12 mouse cellular contexts compared by ENCODE assay signal in the genomic region with DNA sequence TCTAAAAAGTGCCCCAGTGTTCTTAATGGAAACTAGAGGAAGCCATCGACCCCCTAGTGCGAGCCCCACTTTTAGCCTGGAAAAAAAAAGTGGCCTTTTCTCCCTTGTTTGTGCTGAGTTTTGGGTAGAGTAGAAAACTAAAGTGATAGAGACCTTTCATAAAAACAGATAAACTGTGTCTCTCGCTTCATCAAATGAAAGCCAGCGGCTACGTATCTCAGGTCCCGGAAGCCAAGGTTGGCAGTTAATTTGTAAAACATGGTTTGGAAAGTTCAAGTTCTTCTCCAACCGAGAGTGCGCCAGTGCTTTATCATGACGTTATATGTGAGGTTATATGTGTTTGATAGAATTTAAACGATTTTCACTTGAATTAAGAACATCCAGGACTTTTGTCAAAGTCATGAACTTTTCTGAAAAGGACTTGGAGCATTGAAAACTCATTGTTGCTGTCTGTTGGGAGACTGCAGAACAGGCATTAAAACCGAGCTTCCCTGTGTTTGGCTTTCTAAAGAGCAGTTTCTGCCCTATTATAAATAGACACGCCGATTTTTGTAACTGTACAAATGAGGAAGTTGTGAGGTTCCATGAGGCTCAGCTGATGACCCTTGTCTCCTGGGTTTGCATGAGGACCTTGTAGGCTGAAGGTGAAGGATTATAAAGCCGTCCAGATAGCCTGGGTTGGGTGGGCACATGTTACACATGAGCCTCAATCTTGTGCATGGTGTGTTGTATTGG. TPM values are rescaled to one million over a fixed set of nuclear protein-coding genes. Genes with fewer than 3 reads are reported as not detected.
DNase-seq lines count a peak whose midpoint lies in the region; ATAC-seq and TF ChIP-seq lines count a peak whose summit lies in the region.
"Had no signal": no experiment of that assay in that cellular context is flagged by ENCODE, and none has a peak within 500 bp of the region (broad histone marks: within the 10 kb centered on the region; RNA-seq: fewer than 3 reads in every experiment).

No protein-coding gene starts in this region.

- TF ChIP-seq EP300 in MEL (IDR thresholded peaks at IDR 0.05; ENCODE audit: low read depth in 1 of 2, low read length in 2 of 2): peak; percentile 58 to 59
- no peak for TF ChIP-seq EP300 in liver, embryonic 14.5 days (IDR thresholded peaks at IDR 0.05; ENCODE audit: low read depth)

- no peaks in the 10 kb centered on the region for H3K27me3 ChIP-seq in MEL (ENCODE audit: control insufficient read depth in 1 of 2, insufficient read depth in 2 of 2, low read length in 2 of 2)
- H3K27me3 ChIP-seq in liver, embryonic 14.5 days (ENCODE audit: control insufficient read depth, insufficient read depth, low read length): no peaks in the 10 kb centered on the region
- H3K27me3 ChIP-seq in small intestine, adult 2 months (ENCODE audit: control insufficient read depth, insufficient read depth, low read length): no peaks in the 10 kb centered on the region
- H3K27me3 ChIP-seq in kidney, embryonic 16.5 days (ENCODE audit: insufficient read depth, low read length): peaks cover 27% of the 10 kb centered on the region

- 30% methylated on average over 14 of the region's 14 CpGs for WGBS in liver, embryonic 14.5 days (ENCODE audit: insufficient replicate concordance)
- WGBS in small intestine, adult 2 months: 70% methylated on average over 14 of the region's 14 CpGs
- 87% methylated on average over 14 of the region's 14 CpGs for WGBS in kidney, embryonic 16.5 days

- no peak for TF ChIP-seq RAD21 in MEL (IDR thresholded peaks at IDR 0.05; ENCODE audit: low read depth, low read length)

- no peak for TF ChIP-seq CTCF in MEL (IDR thresholded peaks at IDR 0.05 in 2 of 3, conservative IDR thresholded peaks at IDR 0.05 in 1 of 3; ENCODE audit: control insufficient read depth in 1 of 3, insufficient read depth in 1 of 3, low read depth in 2 of 3, low read length in 3 of 3, poor library complexity in 1 of 3, severe bottlenecking in 1 of 3)
- TF ChIP-seq CTCF in liver, embryonic 14.5 days (IDR thresholded peaks at IDR 0.05; ENCODE audit: low read depth): no peak
- TF ChIP-seq CTCF in small intestine, adult 2 months (IDR thresholded peaks at IDR 0.05; ENCODE audit: extremely low read depth, insufficient read length, insufficient replicate concordance, low read depth, low read length): no peak

- H3K9ac ChIP-seq in MEL (ENCODE audit: control insufficient read depth, low read depth, low read length, poor library complexity, severe bottlenecking): peak overlapping the region; percentile 70
- peak overlapping the region; percentile 59 for H3K9ac ChIP-seq in liver, embryonic 14.5 days (replicated peaks)
- H3K9ac ChIP-seq in kidney, embryonic 16.5 days (replicated peaks; ENCODE audit: low read length): no peak overlapping the region

- H3K4me3 ChIP-seq in MEL (ENCODE audit: control insufficient read depth in 1 of 2, insufficient read depth in 1 of 2, low read depth in 2 of 2, low read length in 2 of 2): peak overlapping the region; percentile 51 to 56
- H3K4me3 ChIP-seq in liver, embryonic 14.5 days (ENCODE audit: insufficient read depth in 1 of 2, low read depth in 2 of 2, low read length in 2 of 2): peak overlapping the region in 1 of 2 experiments; percentile 36; a peak in 2 of 4 replicates
- no peak overlapping the region for H3K4me3 ChIP-seq in small intestine, adult 2 months (ENCODE audit: low read depth, low read length)
- no peak overlapping the region for H3K4me3 ChIP-seq in kidney, embryonic 16.5 days (ENCODE audit: low read length)
- H3K4me3 ChIP-seq: heart, adult 2 months had no signal

- no peaks in the 10 kb centered on the region for H3K9me3 ChIP-seq in MEL (replicated peaks; ENCODE audit: insufficient read depth, low read length)
- no peaks in the 10 kb centered on the region for H3K9me3 ChIP-seq in liver, embryonic 14.5 days (ENCODE audit: control insufficient read depth, low read length)
- no peaks in the 10 kb centered on the region for H3K9me3 ChIP-seq in kidney, embryonic 16.5 days (ENCODE audit: low read length)

- H3K27ac ChIP-seq in MEL (ENCODE audit: control insufficient read depth, low read depth, low read length): peak overlapping the region; percentile 99
- H3K27ac ChIP-seq in liver, embryonic 14.5 days: peak overlapping the region; percentile 5
- H3K27ac ChIP-seq in small intestine, adult 2 months (ENCODE audit: insufficient read depth, low read depth, low read length): peak overlapping the region; percentile 70
- no peak overlapping the region for H3K27ac ChIP-seq in kidney, embryonic 16.5 days (ENCODE audit: low read length)
- H3K27ac ChIP-seq: heart, adult 2 months had no signal

- peaks cover 88% of the 10 kb centered on the region for H3K79me2 ChIP-seq in MEL (ENCODE audit: control insufficient read depth, insufficient read depth, low read length, poor library complexity)

- peak overlapping the region; percentile 94 for H3K4me2 ChIP-seq in liver, embryonic 14.5 days (ENCODE audit: low read depth)
- H3K4me2 ChIP-seq in kidney, embryonic 16.5 days (replicated peaks; ENCODE audit: low read depth, low read length): no peak overlapping the region

- peak; percentile 44 for DNase-seq in lung, postnatal 25 days (ENCODE audit: low spot score)
- DNase-seq in lung, postnatal 4 days: no peak
- DNase-seq in MEL (ENCODE audit: low read depth, low spot score): peak; percentile 92
- no peak for DNase-seq in liver, embryonic 14.5 days (ENCODE audit: low read depth in 3 of 3, low spot score in 3 of 3)
- no peak for DNase-seq in kidney, adult 18-20 months
- DNase-seq in urinary bladder, postnatal 25 days (ENCODE audit: low spot score): no peak
- DNase-seq: kidney, adult 9 months; left cerebral cortex, postnatal 4 days; right cerebral cortex, postnatal 4 days had no signal

- no peak for ATAC-seq in liver, embryonic 14.5 days (ENCODE audit: insufficient read depth)
- ATAC-seq in kidney, embryonic 16.5 days (ENCODE audit: low FRiP score, low TSS enrichment): no peak

- peak in 1 of 2 experiments; percentile 62; a peak in 2 of 4 replicates for TF ChIP-seq POLR2A in MEL (IDR thresholded peaks at IDR 0.05; ENCODE audit: control insufficient read depth in 1 of 2, insufficient read depth in 1 of 2, low read depth in 1 of 2, low read length in 2 of 2, poor library complexity in 1 of 2)
- TF ChIP-seq POLR2A in small intestine, adult 2 months (IDR thresholded peaks at IDR 0.05; ENCODE audit: low read depth, low read length): no peak

- peaks cover 3 to 73% of the 10 kb centered on the region in 2 experiments; a peak in 3 of 4 replicates for H3K36me3 ChIP-seq in MEL (ENCODE audit: control insufficient read depth in 1 of 2, insufficient read depth in 2 of 2, low read length in 2 of 2)
- H3K36me3 ChIP-seq in liver, embryonic 14.5 days (replicated peaks; ENCODE audit: control insufficient read depth, insufficient read depth, low read depth): peaks cover 7% of the 10 kb centered on the region
- no peaks in the 10 kb centered on the region for H3K36me3 ChIP-seq in small intestine, adult 2 months (ENCODE audit: control insufficient read depth, insufficient read depth, low read length)
- no peaks in the 10 kb centered on the region for H3K36me3 ChIP-seq in kidney, embryonic 16.5 days (ENCODE audit: insufficient read depth, low read length)

- H3K4me1 ChIP-seq in MEL (ENCODE audit: control insufficient read depth in 1 of 2, insufficient read depth in 2 of 2, low read length in 2 of 2): peaks cover 44 to 60% of the 10 kb centered on the region in 2 experiments
- H3K4me1 ChIP-seq in liver, embryonic 14.5 days (replicated peaks; ENCODE audit: control insufficient read depth in 2 of 2, insufficient read depth in 2 of 2, low read length in 1 of 2): peaks cover 37 to 50% of the 10 kb centered on the region in 2 experiments
- no peaks in the 10 kb centered on the region; the same call in 1 of the 2 replicates for H3K4me1 ChIP-seq in small intestine, adult 2 months (ENCODE audit: control insufficient read depth, insufficient read depth, insufficient read length, low read length)
- peaks cover 4% of the 10 kb centered on the region; the same call in 1 of the 2 replicates for H3K4me1 ChIP-seq in kidney, embryonic 16.5 days (ENCODE audit: insufficient read depth, low read length)

TF ChIP-seq in MEL, 35 proteins besides CTCF, POLR2A, EP300 and RAD21 (continues in another document):
- TF ChIP-seq ZKSCAN1 (IDR thresholded peaks at IDR 0.05; ENCODE audit: low read depth, low read length): 0 out of 2 replicates have a peak, but pooled peaks have one; percentile 11
- TF ChIP-seq MXI1 (IDR thresholded peaks at IDR 0.05; ENCODE audit: low read depth, low read length): peak; percentile 73
- TF ChIP-seq ZC3H11A (IDR thresholded peaks at IDR 0.05; ENCODE audit: low read depth, low read length): no peak; the same call in 1 of the 2 replicates
- TF ChIP-seq UBTF (IDR thresholded peaks at IDR 0.05; ENCODE audit: borderline replicate concordance, insufficient read depth, low read depth, low read length): no peak
- TF ChIP-seq MYC (IDR thresholded peaks at IDR 0.05; ENCODE audit: low read depth, low read length): peak; percentile 91
- TF ChIP-seq MEF2A (IDR thresholded peaks at IDR 0.05; ENCODE audit: extremely low read depth, insufficient replicate concordance, low read depth, low read length, poor library complexity, severe bottlenecking): peak; percentile 70; the same call in 1 of the 2 replicates
- TF ChIP-seq ETS1 (IDR thresholded peaks at IDR 0.05; ENCODE audit: low read depth, low read length): peak; percentile 83
- TF ChIP-seq NRF1 (IDR thresholded peaks at IDR 0.05; ENCODE audit: insufficient read depth, low read depth, low read length, poor library complexity, severe bottlenecking): no peak
- TF ChIP-seq ELF1 (IDR thresholded peaks at IDR 0.05; ENCODE audit: low read depth, low read length): peak; percentile 51; the same call in 1 of the 2 replicates
- TF ChIP-seq SIN3A (IDR thresholded peaks at IDR 0.05; ENCODE audit: low read length): peak; percentile 79
- TF ChIP-seq POLR2AphosphoS5 (IDR thresholded peaks at IDR 0.05; ENCODE audit: borderline replicate concordance, low read depth, low read length): no peak
- TF ChIP-seq SMC3 (IDR thresholded peaks at IDR 0.05; ENCODE audit: low read depth, low read length): no peak; the same call in 1 of the 2 replicates
- TF ChIP-seq ZNF384 (IDR thresholded peaks at IDR 0.05; ENCODE audit: low read depth, low read length): peak; percentile 72
- 0 out of 2 replicates have a peak, but pooled peaks have one; percentile 36 for TF ChIP-seq RCOR1 (IDR thresholded peaks at IDR 0.05; ENCODE audit: low read depth, low read length)

RNA-seq across cellular contexts. Expression of a gene that starts 6.7 kb away (rescaled TPM):
- 90.6 and 97.3 TPM in 2 replicates for total RNA-seq in MEL (2012; rRNA removed)
- 100 to 1,000 TPM in 1 of 2 experiments, 10 to 100 TPM in 1; 28.0 to 128 TPM for polyA plus RNA-seq in MEL (2012; ENCODE audit: insufficient read depth in 1 of 2, insufficient read length in 2 of 2, low read depth in 1 of 2, low replicate concordance in 2 of 2, missing spikeins in 1 of 2)
- 63.3 and 65.4 TPM in 2 replicates for polyA plus RNA-seq in liver, embryonic 14.5 days (2012; rRNA removed)
- 46.6 and 60.5 TPM in 2 replicates for polyA plus RNA-seq in liver, embryonic 14.5 days (2014; fragmentation: Nextera tagmentation; extraction: Ambion mirVana)
- 15.6 and 21.9 TPM in 2 replicates for polyA plus RNA-seq in small intestine, adult 2 months (2012; rRNA removed)
- polyA plus RNA-seq in kidney, embryonic 16.5 days (2015; fragmentation: Nextera tagmentation; extraction: Ambion mirVana): 0.44 and 0.75 TPM in 2 replicates

Comparison
In these comparisons a context has a peak if more than half of its experiments do, and no peak if none do; other contexts are left out.
1. DNase-seq: peak in lung, postnatal 25 days (single experiment) and MEL (single experiment); none in lung, postnatal 4 days (0 of 2), liver, embryonic 14.5 days (0 of 3), kidney, adult 18-20 months (single experiment) and urinary bladder, postnatal 25 days (single experiment).
2. H3K4me3 ChIP-seq: peak in MEL (2 of 2); none in small intestine, adult 2 months (single experiment) and kidney, embryonic 16.5 days (single experiment).